Mouse (Mus musculus) embryo, embryonic 11 days (tissue): ENCODE results near the gene Xpa.

Experiments used
- DNase-seq: peaks from one replicate; pipeline ENCODE4 v3.0.0-alpha.2; 2015

Gene Xpa

DNA sequence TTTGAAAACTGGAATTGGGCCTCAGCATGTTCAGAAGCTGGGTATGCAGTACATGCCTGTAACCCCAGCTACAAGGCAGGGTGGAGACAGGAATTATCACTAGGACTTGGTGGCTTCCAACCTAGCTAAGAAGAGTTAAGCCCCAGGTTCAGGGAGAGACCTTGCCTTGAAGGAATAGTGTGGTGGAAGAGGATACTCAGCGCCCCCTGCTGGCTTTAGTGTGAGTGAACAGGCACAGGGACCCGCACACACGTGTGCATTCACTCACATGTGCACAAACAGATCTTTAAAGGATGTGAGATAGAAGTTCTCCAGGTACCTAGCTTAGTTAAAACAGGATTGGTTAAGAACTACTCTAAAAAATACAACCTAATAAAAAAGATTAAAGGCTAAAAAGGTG is 51.8 kb downstream of the Xpa start:
- peak; percentile 12 for DNase-seq

DNA sequence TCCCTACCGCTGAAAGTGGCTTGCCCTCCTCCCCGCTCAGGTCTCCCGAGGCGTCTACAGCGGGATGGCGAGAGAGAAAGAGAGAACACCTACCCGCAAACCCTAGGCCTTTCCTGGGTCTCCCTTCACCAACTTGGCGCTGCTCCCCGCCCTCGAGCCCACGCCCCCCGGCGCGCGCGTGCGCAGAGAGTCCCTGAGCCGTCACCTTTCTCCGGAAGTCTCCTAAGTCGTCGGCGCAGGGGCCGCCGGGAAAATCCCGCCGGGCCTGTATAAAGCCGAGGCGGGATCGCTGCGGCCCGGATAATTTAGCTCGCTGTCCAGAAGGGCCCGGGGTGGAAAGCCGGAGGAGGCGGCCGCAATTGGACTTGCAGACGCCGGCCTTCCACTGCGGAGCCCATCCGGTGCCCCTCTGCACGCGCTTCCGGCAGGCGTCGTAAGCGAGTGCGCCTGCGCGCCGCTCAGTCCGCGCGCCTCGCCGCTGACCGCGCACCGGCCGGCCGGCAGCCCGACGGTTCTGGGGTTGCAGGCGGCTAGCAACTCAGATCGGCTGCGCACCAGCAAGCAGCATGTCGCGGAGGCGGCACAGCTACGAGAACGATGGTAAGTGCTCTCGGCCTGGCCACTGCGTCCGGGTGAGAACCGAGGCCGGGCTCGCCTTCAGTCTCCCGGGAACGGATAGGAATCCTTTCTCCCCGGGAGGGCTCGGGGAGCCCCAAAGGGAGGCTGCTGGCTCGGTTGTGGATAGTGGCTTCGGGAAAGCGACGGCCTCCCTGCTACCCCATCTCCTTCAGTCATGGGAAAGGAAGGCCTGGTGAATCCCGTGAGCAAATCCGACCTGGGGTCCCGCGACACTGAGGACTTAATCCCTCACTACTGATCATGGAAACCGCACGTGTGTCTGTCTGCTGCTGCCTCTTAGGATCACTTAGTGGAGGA is 57.6 kb downstream of the Xpa start, which contains the start of the genes Ncbp1 and Tstd2:
Gene Ncbp1, plus strand, starts transcription at position 327 of the 936 bp plus-strand sequence.
Gene Tstd2, minus strand, starts transcription at position 408 of the 936 bp plus-strand sequence.
- DNase-seq, result peak; percentile 95

DNA sequence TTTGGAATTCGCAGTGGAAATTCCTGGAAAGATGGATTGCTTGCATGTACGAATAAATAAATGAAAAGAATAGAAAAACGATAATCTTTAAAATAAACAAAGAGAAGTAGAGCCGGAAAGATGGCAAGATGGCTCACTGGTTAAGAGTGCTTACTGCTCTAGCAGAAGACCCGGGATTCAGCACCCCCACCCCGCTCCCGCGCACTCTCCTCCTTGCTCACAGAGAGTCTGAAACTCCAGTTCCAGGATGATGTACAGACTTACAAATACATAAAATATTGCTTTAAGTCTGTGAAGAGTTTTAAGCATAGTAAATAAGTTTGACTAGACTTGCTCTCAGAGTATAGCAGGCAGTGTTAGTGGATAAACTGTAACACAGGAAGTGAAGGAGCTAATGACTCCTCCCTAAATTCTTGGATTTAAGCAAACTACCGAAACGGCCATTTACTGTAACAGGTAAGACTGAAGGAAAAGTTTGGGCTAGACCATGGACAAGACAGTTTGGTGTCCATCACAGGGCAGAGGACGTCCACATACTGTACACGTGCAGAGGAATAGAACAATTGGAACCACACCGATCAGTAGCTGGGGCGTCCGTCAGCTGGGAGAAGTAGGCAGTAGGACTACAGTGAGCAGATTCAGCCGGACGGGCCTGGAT is 58.4 kb downstream of the Xpa start:
- DNase-seq, result peak; percentile 40

DNA sequence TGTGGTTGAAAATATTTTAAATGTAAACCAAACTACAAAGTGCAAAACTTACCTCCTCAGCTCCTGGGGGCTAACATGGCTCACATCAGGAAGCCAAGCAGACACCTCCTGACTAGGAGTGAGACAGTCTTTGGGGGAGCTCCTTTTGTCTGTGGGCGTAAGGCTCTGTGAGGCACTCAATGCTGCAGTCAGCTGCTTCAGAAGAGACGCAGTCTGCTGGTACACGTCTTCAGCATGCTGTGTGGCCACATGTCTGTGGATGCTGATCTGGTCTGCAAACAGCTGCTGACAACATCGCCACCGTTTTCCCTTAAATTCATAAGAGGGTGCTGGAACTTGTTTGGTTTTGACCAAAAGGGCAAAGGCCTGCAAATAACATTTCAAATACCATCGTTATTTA is 64.3 kb downstream of the Xpa start:
- DNase-seq, result no peak

DNA sequence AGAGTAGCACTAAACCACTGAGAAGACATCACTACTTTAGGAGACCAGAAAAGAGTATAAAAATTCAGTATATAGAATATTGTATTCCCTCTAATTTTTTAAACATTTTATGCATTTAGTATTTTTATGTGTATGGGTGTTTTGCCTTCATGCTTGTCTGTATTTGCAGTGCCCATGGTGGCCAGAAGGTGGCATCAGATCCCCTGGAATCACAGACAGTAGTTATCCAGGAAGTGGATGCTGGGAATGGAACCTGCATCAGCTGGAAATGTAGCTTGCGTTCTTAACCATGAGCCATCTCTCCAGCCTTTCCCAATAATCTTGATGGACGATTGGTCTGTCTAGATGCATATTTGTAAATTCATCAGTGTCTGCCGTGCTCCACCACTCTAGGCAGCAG is 65.9 kb downstream of the Xpa start:
- DNase-seq, result peak; percentile 59

DNA sequence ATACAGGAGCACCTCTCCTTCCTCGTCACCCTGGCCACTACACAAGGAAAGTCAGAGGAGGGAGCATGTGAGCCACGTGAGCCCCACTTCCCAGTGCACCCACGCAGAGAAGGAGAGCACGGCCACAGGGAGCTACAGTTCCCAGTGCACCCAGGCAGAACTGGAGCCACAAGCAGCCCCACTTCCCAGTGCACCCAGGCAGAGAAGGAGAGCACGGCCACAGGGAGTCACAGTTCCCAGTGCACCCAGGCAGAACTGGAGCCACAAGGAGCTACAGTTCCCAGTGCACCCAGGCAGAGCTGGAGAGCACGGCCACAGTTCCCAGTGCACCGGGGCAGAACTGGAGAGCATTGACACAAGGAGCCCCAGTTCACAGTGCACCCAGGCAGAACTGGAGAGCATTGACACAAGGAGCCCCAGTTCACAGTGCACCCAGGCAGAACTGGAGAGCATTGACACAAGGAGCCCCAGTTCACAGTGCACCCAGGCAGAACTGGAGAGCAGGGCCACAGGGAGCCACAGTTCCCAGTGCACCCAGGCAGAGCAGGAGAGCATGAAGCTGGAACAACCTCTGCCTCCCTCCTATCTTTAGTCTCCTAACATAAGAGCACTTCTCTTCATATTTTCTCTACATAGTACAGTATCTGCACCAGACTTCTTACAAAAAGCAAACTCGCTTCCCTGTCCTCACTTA is 66.7 kb downstream of the Xpa start:
- no peak for DNase-seq

DNA sequence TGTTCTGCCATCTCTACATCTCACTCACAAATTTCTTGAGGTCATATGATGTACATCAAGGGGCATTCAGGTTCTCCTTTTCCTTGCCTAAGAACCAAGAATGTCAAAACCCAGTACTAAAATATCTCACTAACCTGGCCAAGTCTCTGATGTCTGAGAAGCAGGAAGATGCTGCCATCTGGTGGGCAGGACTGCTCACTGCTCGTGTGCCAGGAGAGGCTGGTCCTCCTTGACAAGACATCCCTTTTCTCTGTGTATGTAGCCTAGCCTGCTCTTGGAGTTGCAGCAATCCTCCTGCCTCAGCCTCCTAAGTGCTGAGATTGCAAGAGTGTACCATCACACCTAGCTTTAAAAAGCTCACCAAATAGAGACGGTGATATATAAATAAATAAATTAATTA is 69.6 kb downstream of the Xpa start:
- peak; percentile 76 for DNase-seq

DNA sequence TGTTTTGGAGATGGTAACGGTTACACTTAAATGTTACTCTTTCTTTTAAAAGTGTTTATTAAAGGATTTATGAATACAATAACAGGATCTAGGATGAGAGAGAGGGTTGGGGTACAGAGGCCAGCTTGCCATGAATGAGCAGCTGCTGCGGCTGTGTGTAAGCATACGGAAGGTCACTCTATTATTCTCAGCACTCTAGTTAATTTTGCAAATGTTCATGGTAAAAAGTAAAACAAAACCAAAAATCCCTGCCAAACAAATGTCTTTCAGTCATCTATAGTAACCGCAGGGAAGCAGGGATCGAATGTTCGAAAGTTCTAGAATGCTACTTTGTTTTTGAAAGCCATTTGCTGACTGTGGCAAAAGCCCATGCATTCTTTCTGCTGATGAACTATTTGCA is 72.8 kb downstream of the Xpa start:
- DNase-seq, result no peak

DNA sequence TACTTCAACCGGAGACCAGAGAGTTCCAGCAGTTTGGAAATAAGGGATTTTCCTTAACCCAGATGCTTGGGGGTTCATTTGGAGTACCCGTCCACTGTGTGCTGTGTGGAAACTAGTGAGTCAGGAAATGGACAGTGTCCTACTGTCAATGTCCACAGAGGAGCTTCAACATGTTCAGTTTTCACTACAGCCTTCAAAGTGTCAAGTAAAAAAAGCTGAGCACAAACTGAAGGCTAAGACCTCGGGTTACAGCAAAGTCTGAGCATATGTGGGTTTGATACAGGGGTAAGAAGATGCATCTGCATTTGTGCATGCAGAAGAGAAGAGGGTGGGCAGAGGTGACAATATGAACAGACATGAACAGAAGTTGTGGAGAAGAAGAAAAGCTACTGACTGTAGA is 75.3 kb downstream of the Xpa start:
- DNase-seq, result no peak

DNA sequence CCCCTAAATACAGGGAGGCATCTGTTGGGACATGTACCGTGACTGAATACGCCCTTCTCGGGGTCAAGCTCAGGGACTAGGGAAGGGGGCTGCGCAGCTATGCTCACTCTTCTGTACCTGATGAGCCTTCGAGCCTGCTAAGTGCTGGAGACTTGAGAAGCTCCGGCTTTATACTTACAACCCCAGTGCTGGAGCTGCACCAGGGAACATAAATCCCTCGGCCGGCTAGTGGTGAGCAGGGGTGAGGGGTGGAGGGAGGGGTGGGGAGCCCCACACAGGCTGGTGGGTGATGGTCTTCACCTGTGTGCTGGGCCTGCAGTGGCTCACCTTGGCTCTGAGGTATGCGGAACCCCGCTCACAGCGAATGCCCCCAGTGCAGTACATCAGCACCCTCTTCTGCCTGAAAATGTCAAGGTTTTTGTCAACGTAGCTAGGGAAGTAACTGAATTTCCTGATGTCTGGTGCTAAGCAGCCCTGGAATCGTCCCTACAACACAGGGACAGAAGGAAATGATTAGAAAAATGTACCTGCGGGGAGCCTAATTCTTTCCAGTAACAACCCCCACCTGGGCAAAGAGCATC is 76.5 kb downstream of the Xpa start:
- DNase-seq, result no peak

DNA sequence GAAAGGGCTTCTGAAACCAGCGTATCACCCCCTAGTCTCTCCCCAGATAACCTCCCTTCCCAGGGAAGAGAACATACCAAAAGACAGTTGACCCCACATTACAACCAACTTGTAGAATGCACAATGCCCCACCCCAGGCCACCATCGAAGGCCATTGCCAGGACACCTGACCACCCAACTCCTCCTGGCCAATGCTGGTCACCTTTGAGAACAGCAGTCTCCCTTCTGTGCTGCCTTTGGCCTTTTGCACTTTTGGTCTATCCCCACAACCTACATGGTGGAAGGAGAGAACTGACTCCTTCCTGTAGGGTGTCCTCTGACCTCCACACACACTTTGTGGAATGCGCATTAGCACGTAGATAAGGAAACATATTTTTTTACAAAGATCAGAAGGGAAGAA is 78.6 kb downstream of the Xpa start:
- no peak for DNase-seq

DNA sequence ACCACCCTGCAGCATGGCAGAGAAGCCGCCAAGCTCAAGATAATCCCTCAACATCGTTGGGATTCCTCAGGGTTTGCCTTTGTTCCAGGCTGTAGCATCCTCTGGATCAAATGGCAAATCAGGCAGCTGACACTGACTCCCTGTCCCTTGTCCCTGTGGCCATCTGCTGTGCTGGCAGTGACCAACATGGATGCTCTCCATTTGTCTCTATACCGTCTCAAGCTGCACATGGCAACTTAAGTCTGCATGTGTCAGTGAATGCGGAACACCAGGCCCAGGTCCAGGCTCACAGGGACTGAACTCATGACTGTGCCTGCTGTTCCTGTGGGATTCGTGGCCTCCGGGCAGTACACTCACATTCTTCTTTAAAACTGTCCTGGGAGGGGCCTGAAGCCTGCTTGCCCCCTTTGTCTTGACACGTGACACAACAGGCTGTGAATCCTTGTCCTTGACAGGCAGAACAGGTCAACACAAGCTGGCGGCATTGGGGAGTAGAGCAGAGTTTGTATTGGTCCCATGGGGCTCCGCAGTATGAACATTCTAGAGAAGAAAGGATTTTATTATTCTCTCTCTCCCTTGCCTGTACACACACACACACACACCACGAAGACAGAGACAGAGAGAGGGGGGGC is 79.5 kb downstream of the Xpa start:
- no peak for DNase-seq

DNA sequence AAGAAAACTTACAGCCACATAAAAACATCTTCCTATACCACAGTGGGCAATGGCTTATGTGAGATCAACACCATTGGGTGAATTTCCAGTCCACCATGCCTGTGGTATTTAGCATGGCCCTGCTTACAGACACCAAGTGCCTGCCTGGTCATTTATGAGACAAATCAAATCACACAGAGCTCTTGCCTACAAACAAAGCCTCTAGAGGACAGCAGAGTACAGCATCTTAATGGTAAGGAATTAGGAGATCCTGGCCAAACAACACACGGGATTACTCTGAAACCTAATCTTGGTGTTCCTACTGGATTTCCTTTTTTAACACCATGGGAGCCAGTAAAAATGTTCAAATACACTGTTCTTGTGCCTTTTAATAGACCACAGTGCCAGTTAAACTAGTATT is 80.8 kb downstream of the Xpa start:
- no peak for DNase-seq

DNA sequence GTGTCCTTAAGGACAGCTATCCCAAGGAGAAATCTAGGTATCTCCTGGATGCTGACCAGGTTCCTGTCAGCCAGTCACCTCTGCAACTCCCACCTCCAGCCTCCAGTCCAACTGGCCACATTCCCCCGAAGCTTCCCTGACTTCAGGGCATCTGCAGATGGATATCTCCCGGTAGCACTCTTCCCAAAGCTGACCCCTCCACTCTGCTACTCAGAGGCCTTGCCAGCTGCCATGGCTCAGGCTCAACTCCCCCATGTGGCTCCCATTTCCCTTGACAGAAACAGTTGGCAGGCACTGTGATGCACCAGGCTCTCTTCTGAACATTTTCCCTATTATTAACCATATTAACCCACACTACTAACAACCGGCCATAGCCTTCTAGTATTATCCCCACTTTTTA is 84.8 kb downstream of the Xpa start:
- no peak for DNase-seq

DNA sequence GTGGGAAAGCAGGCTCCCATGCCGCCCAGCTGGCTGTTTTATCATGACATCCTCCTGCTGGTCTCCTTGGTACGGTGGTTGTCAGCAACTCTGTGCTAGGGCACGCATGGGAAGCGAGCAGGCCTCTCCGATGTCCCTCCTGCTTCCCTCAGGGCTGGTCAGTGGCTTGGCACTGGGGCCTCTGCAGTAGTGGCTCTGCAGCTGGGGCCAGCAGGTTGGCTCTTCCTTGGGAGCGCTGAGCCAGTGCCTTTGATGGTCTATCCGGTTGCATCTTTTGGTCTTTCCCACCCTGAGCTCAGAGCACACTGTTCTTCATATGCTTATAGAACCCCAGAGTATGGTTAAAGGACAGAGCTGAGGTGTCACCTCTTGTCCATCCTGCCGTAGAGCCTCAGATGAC is 86.0 kb downstream of the Xpa start:
- DNase-seq, result no peak
